Mouse (Mus musculus) heart, postnatal 0 days (tissue): ENCODE measurements around the gene Cacna1c.

Experiments used
- CTCF ChIP-seq: IDR thresholded peaks from 2 replicates; pipeline ENCODE4 v1.5.1; 2016; ENCODE audit warnings: antibody characterized with exemption, control low read depth, low read depth
- EP300 ChIP-seq: IDR thresholded peaks from 2 replicates; pipeline ENCODE4 v1.6.1; 2016; ENCODE audit warnings: antibody characterized with exemption, low read depth

DNA sequence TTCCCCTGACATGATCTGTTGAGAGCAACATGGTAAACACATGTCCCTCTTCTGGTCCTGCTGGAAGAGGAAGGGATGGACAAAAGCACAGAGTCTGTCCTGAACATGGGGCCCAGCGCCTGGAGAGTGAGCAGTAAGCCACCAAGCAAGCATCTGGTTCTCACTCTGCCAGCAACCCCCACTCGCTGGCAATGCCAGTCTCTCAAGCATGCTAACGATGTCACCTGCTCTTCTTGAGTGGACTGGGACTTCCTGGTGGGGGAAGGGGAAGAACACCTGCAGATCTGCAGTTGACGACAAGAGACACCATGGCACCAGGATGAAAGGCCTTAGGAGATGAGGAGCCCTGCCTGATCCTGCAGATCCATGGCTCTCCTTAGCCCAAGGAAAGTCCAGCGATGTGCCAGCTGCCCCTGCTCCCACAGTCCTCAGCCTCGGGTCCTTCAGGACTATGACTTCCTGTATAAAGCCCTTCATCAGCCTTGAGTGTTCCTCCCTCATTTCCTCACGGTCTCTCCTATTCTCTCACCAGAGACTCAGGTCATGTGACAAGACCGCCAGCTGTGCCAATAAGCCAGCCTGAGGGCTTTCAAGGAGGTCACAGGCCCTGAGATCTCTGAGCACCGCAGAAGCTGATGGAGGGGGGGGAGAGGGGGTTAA is 261.8 kb downstream of the Cacna1c start:
- TF ChIP-seq CTCF (no peak), EP300 (no peak)
